Comparison of ENCODE assay signal across 9 mouse cellular contexts in genomic region chr8:119440952-119441270, GRCm38 (mm10). TPM values are rescaled to one million over a fixed set of nuclear protein-coding genes. Genes with fewer than 3 reads are reported as not detected.
A peak's percentile ranks its signal among the peaks of the same experiment; 100 is the strongest.
DNase-seq lines count a peak whose midpoint lies in the region; ATAC-seq lines count a peak whose summit lies in the region.
"Had no signal": no experiment of that assay in that cellular context is flagged by ENCODE, and none has a peak within 500 bp of the region (broad histone marks: within the 10 kb centered on the region; RNA-seq: fewer than 3 reads in every experiment).

No protein-coding gene starts in this region.

- H3K4me1 ChIP-seq in heart, embryonic 16.5 days (ENCODE audit: control insufficient read depth, insufficient read depth, low read length) = peaks cover 4% of the 10 kb centered on the region
- peaks cover 4% of the 10 kb centered on the region for H3K4me1 ChIP-seq in midbrain, embryonic 11.5 days (ENCODE audit: control insufficient read depth, insufficient read depth, low read length)
- H3K4me1 ChIP-seq in midbrain, embryonic 16.5 days (ENCODE audit: control insufficient read depth, insufficient read depth, low read length) = no peaks in the 10 kb centered on the region; the same call in 1 of the 2 replicates
- H3K4me1 ChIP-seq in intestine, embryonic 14.5 days (replicated peaks; ENCODE audit: control insufficient read depth, insufficient read depth, low read length) = peaks cover 20% of the 10 kb centered on the region
- peaks cover 19% of the 10 kb centered on the region for H3K4me1 ChIP-seq in stomach, embryonic 16.5 days (ENCODE audit: control insufficient read depth, insufficient read depth, low read length)

- H3K9ac ChIP-seq in heart, embryonic 16.5 days (ENCODE audit: low read length) = no peak overlapping the region
- H3K9ac ChIP-seq in midbrain, embryonic 11.5 days (ENCODE audit: low read length) = no peak overlapping the region
- H3K9ac ChIP-seq in midbrain, embryonic 16.5 days (ENCODE audit: low read depth, low read length) = no peak overlapping the region
- no peak overlapping the region for H3K9ac ChIP-seq in intestine, embryonic 14.5 days (ENCODE audit: low read length)
- peak overlapping the region; percentile 50; the same call in 1 of the 2 replicates for H3K9ac ChIP-seq in stomach, embryonic 16.5 days (ENCODE audit: low read length)

- no peaks in the 10 kb centered on the region for H3K36me3 ChIP-seq in heart, embryonic 16.5 days (ENCODE audit: control insufficient read depth, insufficient read depth)
- H3K36me3 ChIP-seq in midbrain, embryonic 11.5 days (ENCODE audit: control insufficient read depth, insufficient read depth, low read length) = no peaks in the 10 kb centered on the region
- no peaks in the 10 kb centered on the region for H3K36me3 ChIP-seq in midbrain, embryonic 16.5 days (ENCODE audit: control insufficient read depth, insufficient read depth, low read length)
- H3K36me3 ChIP-seq in intestine, embryonic 14.5 days (ENCODE audit: control insufficient read depth, insufficient read depth, low read length) = no peaks in the 10 kb centered on the region
- H3K36me3 ChIP-seq in stomach, embryonic 16.5 days (ENCODE audit: control insufficient read depth, insufficient read depth, low read length) = no peaks in the 10 kb centered on the region

- peaks cover 9% of the 10 kb centered on the region for H3K27me3 ChIP-seq in heart, embryonic 16.5 days (ENCODE audit: control insufficient read depth, insufficient read depth, low read length)
- H3K27me3 ChIP-seq in midbrain, embryonic 11.5 days (ENCODE audit: control insufficient read depth, insufficient read depth, low read length) = peaks cover 4% of the 10 kb centered on the region; the same call in 1 of the 2 replicates
- H3K27me3 ChIP-seq in midbrain, embryonic 16.5 days (ENCODE audit: control insufficient read depth, insufficient read depth, low read depth, low read length) = no peaks in the 10 kb centered on the region
- H3K27me3 ChIP-seq in intestine, embryonic 14.5 days (replicated peaks; ENCODE audit: control insufficient read depth, insufficient read depth, low read length) = 0 out of 2 replicates have a peak, but pooled peaks cover 2% of the 10 kb centered on the region
- no peaks in the 10 kb centered on the region for H3K27me3 ChIP-seq in stomach, embryonic 16.5 days (ENCODE audit: control insufficient read depth, insufficient read depth, low read length)

- ATAC-seq in heart, embryonic 16.5 days (replicated peaks; ENCODE audit: extremely low read depth, insufficient read depth, low FRiP score) = no peak; the same call in 1 of the 2 replicates
- peak; percentile 43 for ATAC-seq in midbrain, embryonic 11.5 days (ENCODE audit: low FRiP score)
- no peak for ATAC-seq in midbrain, embryonic 16.5 days
- ATAC-seq in intestine, embryonic 14.5 days (replicated peaks; ENCODE audit: low FRiP score, low TSS enrichment, low read depth) = peak; percentile 53
- ATAC-seq in stomach, embryonic 16.5 days (ENCODE audit: insufficient read depth, low FRiP score) = no peak; the same call in 1 of the 2 replicates

- 40% methylated on average over 1 of the region's 1 CpGs for WGBS in heart, embryonic 16.5 days
- WGBS in midbrain, embryonic 11.5 days = 64% methylated on average over 1 of the region's 1 CpGs
- WGBS in midbrain, embryonic 16.5 days = 71% methylated on average over 1 of the region's 1 CpGs
- WGBS in intestine, embryonic 14.5 days = 32% methylated on average over 1 of the region's 1 CpGs
- 30% methylated on average over 1 of the region's 1 CpGs for WGBS in stomach, embryonic 16.5 days

- no peaks in the 10 kb centered on the region for H3K9me3 ChIP-seq in heart, embryonic 16.5 days (replicated peaks; ENCODE audit: control insufficient read depth, low read length)
- H3K9me3 ChIP-seq in midbrain, embryonic 11.5 days (ENCODE audit: control insufficient read depth, low read length) = no peaks in the 10 kb centered on the region
- H3K9me3 ChIP-seq in midbrain, embryonic 16.5 days (replicated peaks; ENCODE audit: control insufficient read depth, low read length, poor library complexity, severe bottlenecking) = no peaks in the 10 kb centered on the region
- no peaks in the 10 kb centered on the region for H3K9me3 ChIP-seq in intestine, embryonic 14.5 days (ENCODE audit: control insufficient read depth, low read length)
- no peaks in the 10 kb centered on the region for H3K9me3 ChIP-seq in stomach, embryonic 16.5 days (replicated peaks; ENCODE audit: control insufficient read depth, low read length)

- intact Hi-C loops in heart, postnatal 25 days (cut with DNase I) = loop anchor here (2.0 kb wide), 2 partner anchors 56 to 164 kb away; partner anchors contain the start of gene Taf1c

- no peak overlapping the region for H3K27ac ChIP-seq in heart, embryonic 16.5 days (ENCODE audit: low read length)
- no peak overlapping the region for H3K27ac ChIP-seq in midbrain, embryonic 11.5 days (ENCODE audit: low read depth, low read length)
- H3K27ac ChIP-seq in midbrain, embryonic 16.5 days (ENCODE audit: low read length) = no peak overlapping the region
- no peak overlapping the region for H3K27ac ChIP-seq in intestine, embryonic 14.5 days (ENCODE audit: low read depth)
- H3K27ac ChIP-seq in stomach, embryonic 16.5 days (ENCODE audit: low read length) = peak overlapping the region; percentile 79
- H3K27ac ChIP-seq: left cerebral cortex, adult 2 months had no signal

- H3K4me2 ChIP-seq in heart, embryonic 16.5 days (ENCODE audit: low read depth, low read length) = peak overlapping the region; percentile 12; the same call in 1 of the 2 replicates
- H3K4me2 ChIP-seq in midbrain, embryonic 11.5 days = no peak overlapping the region
- H3K4me2 ChIP-seq in midbrain, embryonic 16.5 days (ENCODE audit: low read length) = no peak overlapping the region
- peak overlapping the region; percentile 28; the same call in 1 of the 2 replicates for H3K4me2 ChIP-seq in intestine, embryonic 14.5 days (ENCODE audit: low read length)
- peak overlapping the region; percentile 25 for H3K4me2 ChIP-seq in stomach, embryonic 16.5 days (ENCODE audit: low read depth, low read length)

- no peak for DNase-seq in heart, postnatal 25 days (ENCODE audit: low spot score)
- DNase-seq in midbrain, embryonic 11.5 days (ENCODE audit: low spot score, missing footprints) = no peak
- DNase-seq in intestine, embryonic 14.5 days (ENCODE audit: low spot score) = no peak
- no peak for DNase-seq in spleen, adult 12 weeks (ENCODE audit: low spot score)
- DNase-seq in ovary, postnatal 36 days (ENCODE audit: low spot score) = no peak

- H3K4me3 ChIP-seq in heart, embryonic 16.5 days (ENCODE audit: low read length) = no peak overlapping the region
- no peak overlapping the region for H3K4me3 ChIP-seq in midbrain, embryonic 11.5 days (ENCODE audit: low read depth, low read length)
- no peak overlapping the region for H3K4me3 ChIP-seq in midbrain, embryonic 16.5 days (ENCODE audit: low read depth, low read length)
- no peak overlapping the region for H3K4me3 ChIP-seq in intestine, embryonic 14.5 days (ENCODE audit: low read depth, low read length)
- no peak overlapping the region for H3K4me3 ChIP-seq in stomach, embryonic 16.5 days (replicated peaks; ENCODE audit: low read length)
- H3K4me3 ChIP-seq: left cerebral cortex, adult 2 months had no signal

RNA-seq across cellular contexts. Expression of gene Necab2, which starts 5.6 kb away (rescaled TPM):
- polyA plus RNA-seq in heart, embryonic 16.5 days (2015; fragmentation: Nextera tagmentation; extraction: Ambion mirVana) = 0.12 and 0.21 TPM in 2 replicates
- total RNA-seq in heart, postnatal 25 days (2021) = not detected
- 18.9 and 20.3 TPM in 2 replicates for polyA plus RNA-seq in midbrain, embryonic 11.5 days (2014; fragmentation: Nextera tagmentation; extraction: Ambion mirVana)
- polyA plus RNA-seq in midbrain, embryonic 16.5 days (2015; fragmentation: Nextera tagmentation; extraction: Ambion mirVana) = 65.7 and 85.9 TPM in 2 replicates
- 2.4 and 3.7 TPM in 2 replicates for polyA plus RNA-seq in intestine, embryonic 14.5 days (2014; fragmentation: Nextera tagmentation; extraction: Ambion mirVana)
- polyA plus RNA-seq in stomach, embryonic 16.5 days (2015; fragmentation: Nextera tagmentation; extraction: Ambion mirVana) = 0.74 and 1.5 TPM in 2 replicates

RNA-seq across cellular contexts. Expression of gene Osgin1, which starts 7.0 kb away (rescaled TPM):
- polyA plus RNA-seq in heart, embryonic 16.5 days (2015; fragmentation: Nextera tagmentation; extraction: Ambion mirVana) = 0.74 and 0.85 TPM in 2 replicates
- 1 to 10 TPM; 3.1 to 5.5 TPM for total RNA-seq in heart, postnatal 25 days (2021)
- 0.21 and 0.26 TPM in 2 replicates for polyA plus RNA-seq in midbrain, embryonic 11.5 days (2014; fragmentation: Nextera tagmentation; extraction: Ambion mirVana)
- 0.45 TPM in 2 replicates for polyA plus RNA-seq in midbrain, embryonic 16.5 days (2015; fragmentation: Nextera tagmentation; extraction: Ambion mirVana)
- polyA plus RNA-seq in intestine, embryonic 14.5 days (2014; fragmentation: Nextera tagmentation; extraction: Ambion mirVana) = 1.5 and 2.0 TPM in 2 replicates
- 10.2 and 11.0 TPM in 2 replicates for polyA plus RNA-seq in stomach, embryonic 16.5 days (2015; fragmentation: Nextera tagmentation; extraction: Ambion mirVana)

RNA-seq across cellular contexts. Expression of gene Mlycd, which starts 46.2 kb away (rescaled TPM):
- polyA plus RNA-seq in heart, embryonic 16.5 days (2015; fragmentation: Nextera tagmentation; extraction: Ambion mirVana) = 21.4 and 25.5 TPM in 2 replicates
- 100 to 1,000 TPM; 109 to 111 TPM for total RNA-seq in heart, postnatal 25 days (2021)
- 11.3 and 11.6 TPM in 2 replicates for polyA plus RNA-seq in midbrain, embryonic 11.5 days (2014; fragmentation: Nextera tagmentation; extraction: Ambion mirVana)
- polyA plus RNA-seq in midbrain, embryonic 16.5 days (2015; fragmentation: Nextera tagmentation; extraction: Ambion mirVana) = 13.9 and 15.0 TPM in 2 replicates
- polyA plus RNA-seq in intestine, embryonic 14.5 days (2014; fragmentation: Nextera tagmentation; extraction: Ambion mirVana) = 16.8 and 17.9 TPM in 2 replicates
- polyA plus RNA-seq in stomach, embryonic 16.5 days (2015; fragmentation: Nextera tagmentation; extraction: Ambion mirVana) = 12.5 and 13.5 TPM in 2 replicates

Comparison
In these comparisons a context has a peak if more than half of its experiments do, and no peak if none do; other contexts are left out.
1. ATAC-seq: peak in midbrain, embryonic 11.5 days (single experiment) and intestine, embryonic 14.5 days (single experiment); none in heart, embryonic 16.5 days (single experiment), midbrain, embryonic 16.5 days (single experiment) and stomach, embryonic 16.5 days (single experiment).
2. H3K4me2 ChIP-seq: peak in heart, embryonic 16.5 days (single experiment), intestine, embryonic 14.5 days (single experiment) and stomach, embryonic 16.5 days (single experiment); none in midbrain, embryonic 11.5 days (single experiment) and midbrain, embryonic 16.5 days (single experiment).